Mouse (Mus musculus): ENCODE data around the gene Taf6. TPM values are rescaled to one million over a fixed set of nuclear protein-coding genes. Genes with fewer than 3 reads are reported as not detected.

Gene Taf6
- polyA plus RNA-seq, 1 experiment from 2014 or later, result 93.5 TPM

GRCm38 (mm10) chr5:138193771-138194727, 6.8 kb upstream of the Taf6 start, which contains the start of gene Mblac1:
Gene Mblac1 (plus strand): TSS chr5:138194314.
- DNase-seq, result peak; percentile 90
- Histone ChIP-seq H3K9ac (replicated peaks; ENCODE audit: low read length) (peak within 1 kb of the TSS; percentile 89), H3K9me3 (ENCODE audit: control insufficient read depth, low read length) (no peaks in the 10 kb centered on the region), H3K27ac (replicated peaks; ENCODE audit: low read depth, low read length) (peak within 1 kb of the TSS; percentile 92), H3K4me1 (ENCODE audit: control insufficient read depth, insufficient read depth, low read length) (no peaks in the 10 kb centered on the region), H3K36me3 (ENCODE audit: control insufficient read depth, insufficient read depth, low read length) (peaks cover 25% of the 10 kb centered on the region), H3K4me3 (replicated peaks; ENCODE audit: low read depth, low read length) (peak within 1 kb of the TSS; percentile 73), H3K4me2 (ENCODE audit: low read length) (peak within 1 kb of the TSS; percentile 97), H3K27me3 (ENCODE audit: control insufficient read depth, insufficient read depth, low read length) (no peaks in the 10 kb centered on the region)
- WGBS, result 6% methylated on average over 54 of the region's 54 CpGs
- peak; percentile 85 for ATAC-seq (ENCODE audit: low FRiP score, low TSS enrichment)

GRCm38 (mm10) chr5:138187661-138188306, 533 bp upstream of the Taf6 start:
- peak; percentile 85 for ATAC-seq (ENCODE audit: low FRiP score, low TSS enrichment)
- H3K27me3 ChIP-seq (ENCODE audit: control insufficient read depth, insufficient read depth, low read length), result no peaks in the 10 kb centered on the region
- peaks cover 10% of the 10 kb centered on the region for H3K4me1 ChIP-seq (ENCODE audit: control insufficient read depth, insufficient read depth, low read length)
- peak overlapping the region; percentile 66 for H3K4me2 ChIP-seq (ENCODE audit: low read length)
- peaks cover 37% of the 10 kb centered on the region for H3K36me3 ChIP-seq (ENCODE audit: control insufficient read depth, insufficient read depth, low read length)
- WGBS, result 2% methylated on average over 10 of the region's 10 CpGs
- DNase-seq, result peak; percentile 92
- H3K4me3 ChIP-seq (replicated peaks; ENCODE audit: low read depth, low read length), result peak overlapping the region; percentile 80
- peak overlapping the region; percentile 79 for H3K27ac ChIP-seq (replicated peaks; ENCODE audit: low read depth, low read length)
- no peaks in the 10 kb centered on the region for H3K9me3 ChIP-seq (ENCODE audit: control insufficient read depth, low read length)
- peak overlapping the region; percentile 69 for H3K9ac ChIP-seq (replicated peaks; ENCODE audit: low read length)

- Histone ChIP-seq H3K9ac (replicated peaks; ENCODE audit: low read length) (no peak overlapping the region), H3K36me3 (ENCODE audit: control insufficient read depth, insufficient read depth, low read length) (peaks cover 52% of the 10 kb centered on the region), H3K27ac (replicated peaks; ENCODE audit: low read depth, low read length) (no peak overlapping the region), H3K4me3 (replicated peaks; ENCODE audit: low read depth, low read length) (peak overlapping the region; percentile 77; the same call in 1 of the 2 replicates), H3K4me1 (ENCODE audit: control insufficient read depth, insufficient read depth, low read length) (peaks cover 17% of the 10 kb centered on the region), H3K9me3 (ENCODE audit: control insufficient read depth, low read length) (no peaks in the 10 kb centered on the region), H3K27me3 (ENCODE audit: control insufficient read depth, insufficient read depth, low read length) (no peaks in the 10 kb centered on the region), H3K4me2 (ENCODE audit: low read length) (peak overlapping the region; percentile 99; the same call in 1 of the 2 replicates)
- no peak for ATAC-seq (ENCODE audit: low FRiP score, low TSS enrichment)
- 86% methylated on average over 3 of the region's 3 CpGs for WGBS
- no peak for DNase-seq
These were observed 14.0 kb downstream of the Taf6 start for GRCm38 (mm10) chr5:138173217-138173616.

- ATAC-seq (ENCODE audit: low FRiP score, low TSS enrichment) (peak; percentile 93), DNase-seq (peak; percentile 97)
- Histone ChIP-seq H3K4me1 (ENCODE audit: control insufficient read depth, insufficient read depth, low read length) (peaks cover 17% of the 10 kb centered on the region), H3K4me2 (ENCODE audit: low read length) (peak within 1 kb of the TSS; percentile 99), H3K27ac (replicated peaks; ENCODE audit: low read depth, low read length) (peak within 1 kb of the TSS; percentile 92), H3K9ac (replicated peaks; ENCODE audit: low read length) (peak within 1 kb of the TSS; percentile 65), H3K36me3 (ENCODE audit: control insufficient read depth, insufficient read depth, low read length) (peaks cover 52% of the 10 kb centered on the region), H3K9me3 (ENCODE audit: control insufficient read depth, low read length) (no peaks in the 10 kb centered on the region), H3K27me3 (ENCODE audit: control insufficient read depth, insufficient read depth, low read length) (no peaks in the 10 kb centered on the region), H3K4me3 (replicated peaks; ENCODE audit: low read depth, low read length) (peak within 1 kb of the TSS; percentile 77)
- under 1% methylated on average over 54 of the region's 54 CpGs for WGBS
These were observed 15.4 kb downstream of the Taf6 start, which contains the start of the genes Ap4m1 and Mcm7 for GRCm38 (mm10) chr5:138171695-138172491. Gene Ap4m1 (plus strand): TSS chr5:138172002. Gene Mcm7 (minus strand): TSS chr5:138172422.

- Histone ChIP-seq H3K9ac (replicated peaks; ENCODE audit: low read length) (peak overlapping the region; percentile 65), H3K4me3 (replicated peaks; ENCODE audit: low read depth, low read length) (peak overlapping the region; percentile 77), H3K9me3 (ENCODE audit: control insufficient read depth, low read length) (no peaks in the 10 kb centered on the region), H3K27me3 (ENCODE audit: control insufficient read depth, insufficient read depth, low read length) (no peaks in the 10 kb centered on the region), H3K36me3 (ENCODE audit: control insufficient read depth, insufficient read depth, low read length) (peaks cover 53% of the 10 kb centered on the region), H3K4me1 (ENCODE audit: control insufficient read depth, insufficient read depth, low read length) (peaks cover 17% of the 10 kb centered on the region), H3K4me2 (ENCODE audit: low read length) (peak overlapping the region; percentile 99), H3K27ac (replicated peaks; ENCODE audit: low read depth, low read length) (peak overlapping the region; percentile 92)
- ATAC-seq (ENCODE audit: low FRiP score, low TSS enrichment) (peak; percentile 85), DNase-seq (peak; percentile 98)
- under 1% methylated on average over 47 of the region's 47 CpGs for WGBS
These were observed 16.2 kb downstream of the Taf6 start for GRCm38 (mm10) chr5:138170936-138171561.

GRCm38 (mm10) chr5:138165594-138165993, 21.7 kb downstream of the Taf6 start:
- peaks cover 14% of the 10 kb centered on the region for H3K4me1 ChIP-seq (ENCODE audit: control insufficient read depth, insufficient read depth, low read length)
- no peak overlapping the region for H3K4me3 ChIP-seq (replicated peaks; ENCODE audit: low read depth, low read length)
- DNase-seq, result no peak
- H3K9ac ChIP-seq (replicated peaks; ENCODE audit: low read length), result no peak overlapping the region
- H3K27ac ChIP-seq (replicated peaks; ENCODE audit: low read depth, low read length), result no peak overlapping the region
- no peaks in the 10 kb centered on the region for H3K27me3 ChIP-seq (ENCODE audit: control insufficient read depth, insufficient read depth, low read length)
- WGBS, result 84% methylated on average over 8 of the region's 8 CpGs
- no peaks in the 10 kb centered on the region for H3K9me3 ChIP-seq (ENCODE audit: control insufficient read depth, low read length)
- H3K4me2 ChIP-seq (ENCODE audit: low read length), result no peak overlapping the region
- H3K36me3 ChIP-seq (ENCODE audit: control insufficient read depth, insufficient read depth, low read length), result peaks cover 74% of the 10 kb centered on the region
- no peak for ATAC-seq (ENCODE audit: low FRiP score, low TSS enrichment)

GRCm38 (mm10) chr5:138163610-138164009, 23.6 kb downstream of the Taf6 start:
- ATAC-seq (ENCODE audit: low FRiP score, low TSS enrichment), result no peak
- H3K27me3 ChIP-seq (ENCODE audit: control insufficient read depth, insufficient read depth, low read length), result no peaks in the 10 kb centered on the region
- H3K9ac ChIP-seq (replicated peaks; ENCODE audit: low read length), result no peak overlapping the region
- H3K27ac ChIP-seq (replicated peaks; ENCODE audit: low read depth, low read length), result no peak overlapping the region
- no peak overlapping the region for H3K4me2 ChIP-seq (ENCODE audit: low read length)
- H3K4me3 ChIP-seq (replicated peaks; ENCODE audit: low read depth, low read length), result no peak overlapping the region; the same call in 1 of the 2 replicates
- H3K4me1 ChIP-seq (ENCODE audit: control insufficient read depth, insufficient read depth, low read length), result peaks cover 12% of the 10 kb centered on the region
- H3K36me3 ChIP-seq (ENCODE audit: control insufficient read depth, insufficient read depth, low read length), result peaks cover 65% of the 10 kb centered on the region
- no peak for DNase-seq
- H3K9me3 ChIP-seq (ENCODE audit: control insufficient read depth, low read length), result no peaks in the 10 kb centered on the region
- WGBS, result 62% methylated on average over 10 of the region's 10 CpGs

- no peak overlapping the region for H3K4me3 ChIP-seq (replicated peaks; ENCODE audit: low read depth, low read length)
- WGBS, result 79% methylated on average over 6 of the region's 6 CpGs
- DNase-seq (no peak), ATAC-seq (ENCODE audit: low FRiP score, low TSS enrichment) (no peak)
- H3K4me1 ChIP-seq (ENCODE audit: control insufficient read depth, insufficient read depth, low read length), result peaks cover 12% of the 10 kb centered on the region
- no peak overlapping the region for H3K4me2 ChIP-seq (ENCODE audit: low read length)
- no peak overlapping the region for H3K27ac ChIP-seq (replicated peaks; ENCODE audit: low read depth, low read length)
- H3K27me3 ChIP-seq (ENCODE audit: control insufficient read depth, insufficient read depth, low read length), result no peaks in the 10 kb centered on the region
- H3K36me3 ChIP-seq (ENCODE audit: control insufficient read depth, insufficient read depth, low read length), result peaks cover 59% of the 10 kb centered on the region
- no peaks in the 10 kb centered on the region for H3K9me3 ChIP-seq (ENCODE audit: control insufficient read depth, low read length)
- no peak overlapping the region for H3K9ac ChIP-seq (replicated peaks; ENCODE audit: low read length)
These were observed 24.2 kb downstream of the Taf6 start for GRCm38 (mm10) chr5:138163046-138163445.

All from midbrain, embryonic 14.5 days (tissue).